Mouse (Mus musculus): Measurements from ENCODE around the gene Pla2g12a. TPM values are rescaled to one million over a fixed set of nuclear protein-coding genes. Genes with fewer than 3 reads are reported as not detected.

Gene Pla2g12a
- total RNA-seq (2022), result 10 to 100 TPM; 43.8 to 66.6 (median 45.6) TPM

- DNase-seq (ENCODE audit: low spot score), result peak; percentile 86
Measured at GRCm38 (mm10) chr3:129878405-129879021, at the start of gene Pla2g12a. Pla2g12a (plus strand) TSS chr3:129878606.

GRCm38 (mm10) chr3:129830626-129831025 is 47.8 kb upstream of the Pla2g12a start:
- no peak for DNase-seq (ENCODE audit: low spot score)

GRCm38 (mm10) chr3:129831035-129831568 is 47.3 kb upstream of the Pla2g12a start, which contains the start of gene Gar1:
Gar1 (minus strand) TSS chr3:129831396.
- peak; percentile 94 for DNase-seq (ENCODE audit: low spot score)

- no peak for DNase-seq (ENCODE audit: low spot score)
Measured at GRCm38 (mm10) chr3:129835388-129835934, 42.9 kb upstream of the Pla2g12a start, which contains the start of gene Cfi. Cfi (plus strand) TSS chr3:129835884.

GRCm38 (mm10) chr3:129836051-129836697 is 42.2 kb upstream of the Pla2g12a start:
- no peak for DNase-seq (ENCODE audit: low spot score)

- DNase-seq (ENCODE audit: low spot score), result no peak
Measured at GRCm38 (mm10) chr3:129836965-129837364, 41.4 kb upstream of the Pla2g12a start.

- DNase-seq (ENCODE audit: low spot score), result no peak
Measured at GRCm38 (mm10) chr3:129838017-129838416, 40.4 kb upstream of the Pla2g12a start.

GRCm38 (mm10) chr3:129845868-129846267 is 32.5 kb upstream of the Pla2g12a start:
- DNase-seq (ENCODE audit: low spot score), result no peak

GRCm38 (mm10) chr3:129846846-129847245 is 31.6 kb upstream of the Pla2g12a start:
- no peak for DNase-seq (ENCODE audit: low spot score)

- no peak for DNase-seq (ENCODE audit: low spot score)
Measured at GRCm38 (mm10) chr3:129862592-129862991, 15.8 kb upstream of the Pla2g12a start.

- peak; percentile 26 for DNase-seq (ENCODE audit: low spot score)
Measured at GRCm38 (mm10) chr3:129863698-129864097, 14.7 kb upstream of the Pla2g12a start.

GRCm38 (mm10) chr3:129877327-129877726 is 1.1 kb upstream of the Pla2g12a start:
- DNase-seq (ENCODE audit: low spot score), result no peak

- DNase-seq (ENCODE audit: low spot score), result peak; percentile 6
Measured at GRCm38 (mm10) chr3:129879131-129879757, 838 bp downstream of the Pla2g12a start.

GRCm38 (mm10) chr3:129879913-129880312 is 1.5 kb downstream of the Pla2g12a start:
- no peak for DNase-seq (ENCODE audit: low spot score)

- DNase-seq (ENCODE audit: low spot score), result no peak
Measured at GRCm38 (mm10) chr3:129880925-129881593, 2.7 kb downstream of the Pla2g12a start.

GRCm38 (mm10) chr3:129885577-129885976 is 7.2 kb downstream of the Pla2g12a start:
- DNase-seq (ENCODE audit: low spot score), result no peak

GRCm38 (mm10) chr3:129886430-129886829 is 8.0 kb downstream of the Pla2g12a start:
- no peak for DNase-seq (ENCODE audit: low spot score)

GRCm38 (mm10) chr3:129887779-129888517 is 9.5 kb downstream of the Pla2g12a start:
- DNase-seq (ENCODE audit: low spot score), result no peak

GRCm38 (mm10) chr3:129892003-129892402 is 13.6 kb downstream of the Pla2g12a start:
- DNase-seq (ENCODE audit: low spot score), result no peak

- DNase-seq (ENCODE audit: low spot score), result no peak
Measured at GRCm38 (mm10) chr3:129893143-129893542, 14.7 kb downstream of the Pla2g12a start.

- no peak for DNase-seq (ENCODE audit: low spot score)
Measured at GRCm38 (mm10) chr3:129896591-129896990, 18.2 kb downstream of the Pla2g12a start.

Measured in heart, adult 8-10 months (tissue).